Mouse (Mus musculus): ENCODE data around the gene Myl6. TPM values are rescaled to one million over a fixed set of nuclear protein-coding genes. Genes with fewer than 3 reads are reported as not detected.

The Myl6 gene
- total RNA-seq, 2 experiments from 2014 or later: 608 to 632 TPM

DNA sequence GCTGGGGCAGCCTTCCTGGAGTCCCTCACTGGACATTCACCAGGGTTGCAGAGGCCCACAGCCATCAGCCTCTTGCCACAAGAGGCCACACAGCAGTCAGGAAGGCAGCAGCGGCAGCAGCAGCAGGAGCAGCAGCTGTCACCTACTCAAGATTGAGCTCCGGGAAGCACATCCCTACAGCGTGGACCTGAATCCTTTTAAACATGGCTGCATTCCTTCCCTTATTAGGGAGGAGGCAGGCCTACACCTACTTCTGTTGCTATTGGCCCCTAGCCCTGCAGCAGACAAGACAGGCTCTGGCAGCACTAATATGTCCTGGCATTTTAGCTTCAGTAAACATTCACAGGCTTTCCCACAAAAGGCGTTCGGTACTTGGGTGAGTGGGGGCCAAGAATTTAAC lies 3.7 kb downstream of the Myl6 start:
- peak in 1 of 2 experiments; percentile 26 for DNase-seq (ENCODE audit: low spot score in 2 of 2)

DNA sequence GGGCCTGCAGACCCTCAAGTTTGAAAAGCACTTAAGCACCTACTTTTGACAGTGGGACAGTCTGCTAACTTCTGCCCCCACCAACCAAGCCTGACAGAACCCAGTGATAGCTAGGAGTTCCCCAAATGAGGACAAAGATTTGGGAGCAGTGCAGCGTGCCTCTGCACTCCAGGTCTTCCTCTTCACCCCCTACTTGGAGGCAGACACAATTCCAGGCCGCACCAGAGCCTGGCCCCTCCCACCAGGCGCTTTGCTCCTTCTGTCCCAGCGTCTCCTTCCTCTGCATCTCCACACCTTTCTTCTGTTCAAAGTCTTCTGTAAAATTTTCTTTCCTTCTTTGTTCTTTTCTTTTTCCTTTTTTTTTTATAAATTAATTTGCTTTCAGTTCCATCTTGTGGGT lies 4.2 kb downstream of the Myl6 start:
- no peak for DNase-seq (ENCODE audit: low spot score in 2 of 2)

DNA sequence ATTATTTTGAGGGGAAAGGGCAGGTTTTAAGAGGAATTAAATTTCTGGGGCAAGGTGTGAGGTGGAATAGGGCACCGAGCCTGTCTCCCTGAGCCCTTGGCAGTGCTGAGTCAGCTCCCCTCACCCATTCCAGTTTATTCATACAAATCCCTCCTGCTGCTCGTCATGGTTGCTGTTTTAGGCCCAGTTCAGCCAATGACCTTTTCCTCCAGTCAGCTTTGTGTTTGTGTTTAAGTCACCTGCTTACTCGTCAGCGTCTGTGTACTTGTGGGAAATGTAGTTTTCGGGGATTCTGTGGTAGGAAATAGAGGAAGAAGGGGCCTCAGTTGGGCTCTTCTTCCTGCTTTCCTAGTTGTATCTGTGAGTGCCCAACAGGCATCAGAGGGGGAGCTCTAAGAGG lies 4.6 kb downstream of the Myl6 start:
- no peak for DNase-seq (ENCODE audit: low spot score in 2 of 2)

DNA sequence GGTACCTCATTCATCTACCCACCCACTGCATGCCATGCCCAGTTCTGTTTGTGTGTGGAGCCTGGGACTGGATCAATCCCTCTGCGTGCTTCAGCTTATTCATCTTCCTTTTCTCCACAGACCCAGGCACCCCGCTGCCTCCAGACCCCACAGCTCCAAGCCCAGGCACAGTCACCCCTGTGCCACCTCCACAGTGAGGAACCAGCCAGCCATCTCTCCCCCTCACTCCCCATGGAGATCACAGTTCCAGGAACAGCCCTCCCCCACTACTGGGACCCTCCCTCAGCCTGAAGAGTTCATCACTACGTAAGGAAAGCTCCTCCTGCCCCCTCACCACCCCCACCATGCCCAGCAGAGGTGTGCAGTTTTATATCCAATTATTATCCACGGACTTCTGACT lies 5.2 kb downstream of the Myl6 start:
- DNase-seq (ENCODE audit: low spot score in 2 of 2): no peak

DNA sequence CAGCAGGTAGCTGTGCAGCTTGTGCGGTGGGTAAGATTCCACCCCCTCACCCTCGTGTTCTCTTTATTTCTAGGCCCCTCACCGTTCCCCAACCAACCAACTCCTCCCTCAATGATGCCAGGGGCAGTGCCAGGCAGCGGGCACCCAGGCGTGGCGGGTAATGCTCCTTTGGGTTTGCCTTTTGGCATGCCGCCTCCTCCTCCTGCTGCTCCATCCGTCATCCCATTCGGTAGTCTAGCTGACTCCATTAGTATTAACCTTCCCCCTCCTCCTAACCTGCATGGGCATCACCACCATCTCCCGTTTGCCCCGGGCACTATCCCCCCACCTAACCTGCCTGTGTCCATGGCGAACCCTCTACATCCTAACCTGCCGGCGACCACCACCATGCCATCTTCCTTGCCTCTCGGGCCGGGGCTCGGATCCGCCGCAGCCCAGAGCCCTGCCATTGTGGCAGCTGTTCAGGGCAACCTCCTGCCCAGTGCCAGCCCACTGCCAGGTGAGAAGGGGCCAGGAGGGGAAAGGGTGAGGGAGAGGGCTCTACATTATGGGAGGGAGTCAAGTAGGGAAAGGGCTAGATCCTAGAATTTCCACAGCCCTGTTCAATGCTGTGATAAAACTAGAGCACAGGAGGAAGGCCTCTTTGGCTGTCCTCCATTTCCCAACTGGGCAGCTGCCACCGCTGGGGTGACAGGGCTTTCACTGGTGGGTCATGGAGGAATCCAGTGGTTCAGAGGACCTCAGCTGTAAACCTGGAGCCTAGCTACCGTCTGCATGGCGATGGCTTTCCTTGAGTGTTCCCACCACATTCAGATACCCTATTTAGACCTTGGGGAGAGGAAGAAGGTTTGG lies 5.9 kb downstream of the Myl6 start:
- peak in 1 of 2 experiments; percentile 27 for DNase-seq (ENCODE audit: low spot score in 2 of 2)

DNA sequence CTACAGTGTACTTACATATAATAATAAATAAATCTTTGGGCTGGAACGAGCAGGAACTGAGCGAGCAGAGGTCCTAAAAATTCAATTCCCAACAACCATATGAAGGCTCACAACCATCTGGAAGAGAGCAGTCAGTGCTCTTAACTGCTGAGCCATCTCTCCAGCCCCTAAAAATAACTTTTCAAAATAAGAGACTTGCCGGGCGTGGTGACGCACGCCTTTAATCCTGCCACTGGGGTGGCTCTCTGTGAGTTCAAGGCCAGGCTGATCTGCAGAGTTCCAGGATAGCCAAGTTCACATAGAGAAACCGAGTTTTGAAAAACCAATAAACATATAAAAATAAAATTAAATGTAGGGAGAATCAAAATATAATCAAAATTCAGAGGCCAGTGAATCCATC lies 7.6 kb downstream of the Myl6 start:
- DNase-seq (ENCODE audit: low spot score in 2 of 2): no peak

DNA sequence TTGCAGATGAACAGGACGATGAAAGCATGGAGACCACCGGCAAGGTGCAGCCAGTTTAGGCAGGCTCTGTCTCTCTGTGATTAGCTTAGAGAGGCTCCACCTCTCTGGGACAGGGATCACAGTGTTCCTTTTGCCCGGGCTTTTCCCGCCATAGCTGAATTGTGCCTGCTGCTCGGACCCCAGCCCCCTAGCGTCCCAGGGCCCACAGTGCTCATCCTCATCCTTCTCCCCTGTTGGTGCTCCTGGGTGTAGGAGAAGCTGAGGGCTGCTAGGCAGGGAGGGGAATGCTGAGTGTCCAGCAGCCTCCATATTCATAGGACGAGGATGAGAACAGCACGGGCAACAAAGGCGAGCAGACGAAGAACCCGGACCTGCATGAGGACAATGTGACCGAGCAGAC lies 19.6 kb downstream of the Myl6 start:
- DNase-seq (ENCODE audit: low spot score in 2 of 2): no peak

DNA sequence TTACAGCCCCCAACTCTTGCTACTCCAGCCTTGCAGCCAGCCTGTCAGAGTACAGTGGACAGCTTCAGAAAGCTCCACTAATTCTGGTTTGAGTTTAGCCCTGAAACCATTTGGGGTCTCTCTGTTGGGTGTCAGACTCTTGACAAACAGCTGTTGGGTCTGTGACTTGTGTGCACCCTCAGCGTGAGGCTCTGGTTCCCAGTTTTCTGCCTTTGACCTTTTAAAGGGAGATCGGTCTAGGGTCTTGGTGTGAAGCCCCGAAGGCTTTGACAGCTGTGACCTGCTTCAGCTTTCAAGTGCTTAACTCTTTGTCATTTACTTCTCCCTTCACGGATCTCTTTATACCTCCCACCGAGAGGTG lies 33.7 kb downstream of the Myl6 start:
- DNase-seq (ENCODE audit: low spot score in 2 of 2): no peak

DNA sequence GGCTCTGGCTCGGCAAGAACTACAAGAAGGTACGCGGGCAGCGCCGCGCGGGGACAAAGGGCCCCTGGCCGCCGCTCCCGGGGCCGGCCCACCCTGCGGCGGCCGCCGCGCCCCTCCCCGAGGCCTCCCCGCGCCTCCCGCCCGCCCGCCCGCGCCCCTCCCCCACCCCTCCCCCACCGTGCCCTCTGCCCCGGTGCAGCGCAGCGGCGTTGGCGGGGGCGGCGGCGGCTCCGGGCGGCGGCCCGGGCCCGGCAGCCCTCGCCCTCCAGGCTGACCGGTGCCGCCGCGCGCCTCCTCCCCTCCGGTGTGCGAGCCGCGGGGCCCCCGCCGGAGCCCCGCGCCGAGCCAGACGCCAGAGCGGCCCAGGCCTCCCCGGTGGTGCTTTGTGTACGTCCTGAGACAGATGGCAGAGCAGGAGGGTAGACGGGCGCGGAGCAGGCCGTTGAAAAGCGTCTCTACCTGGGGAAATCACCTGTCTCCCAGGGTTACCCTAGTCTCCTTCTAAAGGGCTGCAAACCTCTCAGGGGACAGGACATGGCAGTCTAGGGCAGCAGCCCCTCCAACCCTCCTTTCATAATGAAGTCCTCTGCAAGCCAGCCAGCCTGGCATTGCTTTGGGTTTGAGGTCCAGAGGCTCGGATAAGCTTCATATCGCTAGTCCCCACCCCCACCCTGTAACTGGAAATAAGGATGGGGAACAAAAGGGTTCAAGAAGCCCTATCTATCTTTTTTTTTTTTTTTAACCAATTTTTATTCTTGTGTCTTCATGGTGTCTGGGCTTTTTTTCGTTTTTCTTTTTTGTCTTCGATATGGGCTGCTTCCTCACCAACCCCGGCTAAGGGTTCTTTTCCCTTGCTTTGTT lies 34.3 kb downstream of the Myl6 start:
- DNase-seq (ENCODE audit: low spot score in 2 of 2): peak; percentile 45 to 60

DNA sequence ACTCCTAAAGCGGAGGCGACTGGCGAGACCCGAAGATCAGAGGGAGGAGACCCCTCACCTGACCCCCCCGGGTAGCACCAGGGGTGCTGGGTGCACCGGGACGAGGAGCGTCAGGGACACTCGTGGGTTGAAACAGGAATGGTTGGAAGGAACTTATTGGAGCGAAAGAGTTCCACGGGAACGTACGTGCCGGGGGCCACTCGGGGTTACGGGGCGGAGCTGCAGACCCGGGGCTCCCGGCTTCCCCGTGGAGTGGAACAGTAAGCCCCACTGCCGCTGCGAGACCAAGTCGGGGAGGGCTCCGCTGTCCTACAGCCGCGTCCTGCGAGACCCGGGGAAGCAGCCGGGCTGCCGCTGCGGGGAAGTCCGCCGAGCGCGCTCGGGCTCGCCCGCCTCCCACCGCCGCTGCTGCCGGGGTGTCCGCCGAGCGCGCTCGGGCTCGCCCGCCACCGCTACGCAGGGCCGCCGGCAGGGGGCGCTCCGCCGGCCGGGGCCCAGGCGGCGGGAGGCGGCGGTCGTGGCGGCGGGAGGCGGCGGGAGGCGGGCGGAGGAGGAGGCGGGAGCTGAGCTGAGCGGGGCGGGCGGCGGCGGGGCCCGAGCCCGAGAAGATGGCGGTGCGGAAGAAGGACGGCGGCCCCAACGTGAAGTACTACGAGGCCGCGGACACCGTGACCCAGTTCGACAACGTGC lies 35.1 kb downstream of the Myl6 start, which contains the start of gene Smarcc2:
TSS of gene Smarcc2 (plus strand) at position 530 of the 690 bp plus-strand sequence.
- peak; percentile 82 to 91 for DNase-seq (ENCODE audit: low spot score in 2 of 2)

DNA sequence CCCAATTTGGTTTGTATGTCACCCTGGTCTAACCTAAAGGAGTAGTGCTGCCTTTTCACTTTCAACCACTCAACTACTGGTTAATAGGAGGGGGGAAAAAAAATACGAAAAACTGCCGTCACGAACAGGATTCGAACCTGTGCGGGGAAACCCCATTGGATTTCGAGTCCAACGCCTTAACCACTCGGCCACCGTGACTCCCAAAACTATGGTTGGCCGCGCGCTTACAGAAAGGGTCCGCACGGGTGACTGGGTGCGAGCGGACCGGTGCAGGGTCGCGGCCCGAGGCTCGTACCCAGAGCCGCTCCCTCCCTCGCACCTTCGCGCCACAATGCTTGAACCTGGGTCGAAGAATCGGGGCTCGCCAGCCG lies 35.6 kb downstream of the Myl6 start:
- DNase-seq (ENCODE audit: low spot score in 2 of 2): peak; percentile 97

DNA sequence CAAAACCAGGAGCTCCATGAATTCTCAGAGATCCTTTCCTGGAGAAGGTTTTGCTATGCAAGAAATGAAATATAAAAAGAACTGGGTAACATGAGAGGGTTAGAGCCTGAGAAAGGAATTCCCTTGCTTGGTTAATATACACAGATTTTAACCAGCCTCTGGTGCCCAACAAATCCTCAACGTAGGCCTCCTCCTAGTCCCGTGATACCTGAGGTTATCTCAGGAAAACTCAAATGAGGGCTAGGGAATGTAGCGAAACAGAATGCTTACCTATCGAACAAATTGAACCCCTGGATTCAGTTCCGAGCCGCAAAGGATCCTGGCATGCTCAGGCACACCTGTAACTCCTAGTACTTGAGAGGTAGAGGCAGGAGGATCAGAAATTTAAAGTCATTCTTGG lies 36.3 kb downstream of the Myl6 start:
- no peak for DNase-seq (ENCODE audit: low spot score in 2 of 2)

DNA sequence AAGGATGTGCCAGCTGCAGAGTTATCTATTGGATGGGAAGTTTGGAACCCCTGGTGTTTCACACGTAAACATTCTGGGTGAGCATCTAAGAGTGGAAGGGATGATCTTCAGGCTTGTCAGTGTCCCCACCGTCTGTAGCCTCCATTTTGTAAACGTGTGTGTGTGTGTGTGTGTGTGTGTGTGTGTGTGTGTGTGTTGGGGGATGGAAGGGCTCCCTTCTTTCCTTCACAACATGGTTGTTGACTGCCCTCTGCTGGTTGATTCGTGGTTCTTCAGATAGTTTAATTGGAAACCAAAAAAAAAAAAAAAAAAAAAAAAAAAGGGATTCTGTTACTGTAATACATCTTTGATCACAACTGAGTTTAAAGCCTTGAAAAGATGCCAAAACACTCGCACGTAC lies 38.7 kb downstream of the Myl6 start:
- DNase-seq (ENCODE audit: low spot score in 2 of 2): peak; percentile 73

DNA sequence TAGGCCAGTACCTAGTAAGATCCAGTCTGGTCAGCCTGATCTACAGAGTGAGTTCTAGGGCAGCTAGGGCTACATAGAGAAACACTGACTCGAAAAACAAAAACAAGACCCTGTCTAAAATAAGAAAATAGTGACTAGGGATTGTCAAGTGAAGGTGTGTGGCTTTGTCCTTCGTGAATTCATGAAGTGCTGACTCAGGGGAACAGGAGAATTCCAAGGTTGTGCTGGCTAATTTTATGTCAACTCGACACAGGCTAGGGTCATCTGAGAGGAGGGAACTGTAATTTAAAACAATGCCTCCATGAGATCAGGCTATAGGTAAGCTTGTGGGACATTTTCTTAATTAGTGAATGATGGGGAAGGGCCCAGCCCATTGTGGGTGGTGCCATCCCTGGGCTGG lies 39.5 kb downstream of the Myl6 start:
- no peak for DNase-seq (ENCODE audit: low spot score in 2 of 2)

DNA sequence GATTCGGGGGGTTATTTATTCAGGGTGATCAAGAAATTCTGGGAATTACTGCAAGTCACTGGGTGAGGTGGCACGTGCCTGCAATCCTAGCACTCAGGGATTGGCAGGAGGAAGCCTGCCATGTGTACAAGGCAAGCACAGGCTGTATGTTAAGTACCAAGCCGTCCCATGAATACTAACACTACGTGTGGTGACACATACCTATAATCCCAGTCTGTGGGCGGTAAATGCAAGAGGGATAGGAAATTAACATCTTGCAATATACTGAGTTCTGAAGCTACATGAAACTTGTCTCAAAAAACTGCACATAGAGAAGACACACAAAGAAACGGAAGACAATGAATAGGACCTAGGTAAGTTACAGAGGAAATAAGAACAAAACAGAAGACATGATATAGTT lies 42.9 kb downstream of the Myl6 start:
- no peak for DNase-seq (ENCODE audit: low spot score in 2 of 2)

DNA sequence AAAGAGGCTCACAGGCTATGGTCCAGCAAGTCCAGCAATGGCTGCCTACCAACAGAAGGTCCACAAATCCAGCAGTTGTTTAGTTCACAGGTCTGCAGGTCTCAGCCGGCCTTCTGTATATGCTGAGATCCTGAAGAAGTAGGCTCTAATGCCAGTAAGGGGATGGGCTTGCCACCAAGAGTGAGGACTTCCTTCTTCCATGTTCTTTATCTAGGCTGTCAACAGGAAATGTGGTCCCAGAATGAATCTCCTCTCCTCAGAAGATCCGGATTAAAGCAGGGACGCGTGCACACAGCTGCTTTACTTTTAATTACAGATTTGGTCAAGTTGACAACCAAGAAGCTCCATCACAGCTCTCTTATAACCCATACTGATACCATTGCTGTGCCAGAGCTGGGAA lies 48.5 kb downstream of the Myl6 start:
- DNase-seq (ENCODE audit: low spot score in 2 of 2): no peak

DNA sequence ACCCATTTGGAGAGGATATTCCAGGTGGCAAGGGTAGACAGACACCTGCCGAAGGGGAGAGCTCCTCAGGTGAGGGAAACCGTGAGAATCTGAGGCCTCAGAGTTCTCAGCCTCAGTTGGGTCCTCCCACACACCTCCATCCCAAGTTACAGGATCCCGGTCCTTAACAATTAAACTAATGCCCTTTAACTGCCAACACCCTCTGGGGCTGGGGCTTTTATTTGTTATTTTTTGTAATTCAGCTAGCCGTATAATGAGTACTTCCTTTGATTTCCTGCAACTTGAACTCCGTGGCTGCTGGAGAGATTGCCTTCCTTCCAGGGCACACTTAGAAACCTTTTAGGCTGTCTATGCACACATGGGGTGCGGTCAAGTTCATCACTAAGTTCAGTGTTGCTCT lies 49.6 kb downstream of the Myl6 start:
- DNase-seq (ENCODE audit: low spot score in 2 of 2): no peak

DNA sequence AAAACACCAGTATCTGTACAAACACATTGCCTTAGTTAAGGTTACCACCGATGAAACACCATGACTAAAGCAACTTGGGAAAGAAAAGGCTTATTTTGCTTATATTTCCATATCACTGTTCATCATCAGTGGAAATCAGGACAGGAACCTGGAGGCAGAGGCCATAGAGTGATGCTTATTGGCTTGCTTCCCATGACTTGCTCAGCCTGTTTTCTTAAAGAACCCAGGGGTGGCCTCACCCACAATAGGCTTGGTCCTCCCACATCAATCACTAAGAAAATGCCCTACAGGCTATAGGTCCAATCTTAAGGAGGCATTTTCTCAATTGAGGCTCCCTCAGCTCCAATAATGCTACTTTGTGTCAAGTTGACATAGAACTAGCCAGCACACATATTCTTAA lies 51.2 kb downstream of the Myl6 start:
- DNase-seq (ENCODE audit: low spot score in 2 of 2): no peak

DNA sequence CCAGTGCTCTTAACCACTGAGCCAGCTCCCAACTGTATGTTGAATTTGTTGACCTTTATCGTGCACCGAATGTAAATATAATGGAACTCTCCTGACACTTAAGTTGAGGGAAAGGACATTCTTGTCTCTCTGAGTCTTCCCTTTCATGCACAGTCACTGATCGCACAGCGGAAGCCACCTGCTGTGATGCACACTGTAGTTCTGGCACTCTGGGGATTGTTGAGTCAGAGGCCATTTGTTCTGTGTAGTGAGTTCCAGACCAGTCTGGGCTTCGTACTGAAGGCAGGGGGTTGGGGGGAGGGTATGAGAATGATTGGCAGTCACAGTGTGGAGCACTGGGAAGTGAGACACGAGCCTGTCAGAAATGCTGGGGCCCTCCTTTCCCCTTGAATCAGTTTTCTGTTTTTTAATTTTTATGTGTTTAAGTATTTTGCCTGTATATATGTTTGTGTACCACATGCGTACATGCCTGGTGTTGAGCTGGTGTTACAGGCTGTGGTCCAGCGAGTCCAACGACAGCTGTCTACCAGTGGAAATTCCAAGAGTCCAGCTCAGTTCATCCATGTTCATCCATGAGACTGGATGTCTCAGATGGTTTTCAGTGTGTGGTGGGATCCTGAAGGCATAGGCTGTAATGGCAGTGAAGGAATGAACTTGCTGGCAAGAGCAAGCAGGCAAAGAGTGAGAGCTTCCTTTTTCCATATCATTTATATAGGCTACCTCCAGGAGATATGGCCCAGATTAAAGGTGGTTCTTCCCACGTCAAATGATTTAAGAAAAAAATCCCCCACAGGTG lies 52.4 kb downstream of the Myl6 start:
- DNase-seq (ENCODE audit: low spot score in 2 of 2): no peak

Data from layer of hippocampus, postnatal 10 days (tissue).